Mouse (Mus musculus) embryo, embryonic 10 days (tissue): ENCODE data around the gene Ambn.
"Not testable (repeated sequence)": the region's sequence is repeated elsewhere in the genome, so short reads cannot be mapped to it uniquely, and the experiment has no call there.

Experiments used
- DNase-seq: peaks from one replicate; pipeline ENCODE4 v3.0.0-alpha.2; 2015; ENCODE audit warnings: low spot score

The Ambn gene

GRCm38 (mm10) chr5:88455691-88456090 lies at the start of gene Ambn:
TSS of gene Ambn (plus strand) at chr5:88455991.
- no peak for DNase-seq

DNA sequence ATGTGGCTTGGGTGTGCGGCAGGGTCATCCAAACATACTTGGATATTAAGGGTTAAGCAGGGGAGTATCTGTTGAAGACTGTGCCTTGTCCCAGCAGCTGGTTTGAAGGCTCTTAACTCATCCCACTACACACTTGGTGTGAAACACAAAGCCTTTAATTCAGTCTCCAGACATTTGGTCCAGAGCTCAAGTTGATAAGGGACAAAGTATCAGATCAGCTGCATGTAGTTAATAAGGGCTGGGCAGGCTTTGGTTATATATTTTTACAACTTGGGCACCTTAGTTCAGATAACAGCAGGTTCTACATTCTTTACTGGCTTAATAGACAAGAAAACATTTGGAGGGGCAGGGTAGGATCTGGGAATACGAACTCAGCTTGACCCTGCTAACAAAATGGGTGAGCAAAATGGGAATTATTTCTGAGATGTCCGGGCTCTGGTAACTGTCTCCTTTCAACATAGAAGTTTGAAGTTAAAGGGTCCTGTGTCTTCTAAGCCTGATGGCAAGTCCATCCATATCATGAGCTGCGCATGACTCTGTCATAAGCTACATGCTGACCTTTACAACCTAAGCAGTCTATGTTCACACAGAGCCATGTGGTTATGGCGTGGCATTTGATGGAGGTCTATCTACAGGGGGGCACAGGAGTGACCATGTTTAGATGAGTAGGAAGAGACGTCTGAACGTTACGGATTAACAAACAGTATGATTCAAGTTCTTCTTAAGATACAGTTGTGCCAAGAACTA lies 35.3 kb upstream of the Ambn start:
- no peak for DNase-seq

- DNase-seq, result not testable (repeated sequence)
These were observed 30.9 kb upstream of the Ambn start for GRCm38 (mm10) chr5:88424892-88425291.

DNA sequence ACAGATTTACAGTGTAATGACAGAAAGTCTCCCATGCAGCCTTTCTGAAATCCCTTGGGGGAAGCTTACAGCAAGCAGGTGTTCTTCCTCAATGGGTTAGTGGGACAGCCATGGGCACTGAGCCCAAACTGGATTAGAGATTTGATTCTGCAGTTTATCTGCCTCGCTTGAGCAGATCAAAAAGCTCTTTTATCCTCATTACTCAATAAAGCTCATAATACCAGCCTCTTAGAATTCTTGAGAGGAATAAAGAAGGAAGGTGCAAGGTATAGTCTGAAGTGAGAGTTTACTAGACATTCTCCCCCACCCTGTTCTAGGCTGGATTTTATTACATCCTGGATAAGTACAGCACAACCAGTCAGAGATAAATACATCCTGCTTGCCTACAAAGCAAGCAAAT lies 29.0 kb upstream of the Ambn start:
- no peak for DNase-seq

GRCm38 (mm10) chr5:88467471-88467870 lies 11.7 kb downstream of the Ambn start:
- DNase-seq, result no peak

DNA sequence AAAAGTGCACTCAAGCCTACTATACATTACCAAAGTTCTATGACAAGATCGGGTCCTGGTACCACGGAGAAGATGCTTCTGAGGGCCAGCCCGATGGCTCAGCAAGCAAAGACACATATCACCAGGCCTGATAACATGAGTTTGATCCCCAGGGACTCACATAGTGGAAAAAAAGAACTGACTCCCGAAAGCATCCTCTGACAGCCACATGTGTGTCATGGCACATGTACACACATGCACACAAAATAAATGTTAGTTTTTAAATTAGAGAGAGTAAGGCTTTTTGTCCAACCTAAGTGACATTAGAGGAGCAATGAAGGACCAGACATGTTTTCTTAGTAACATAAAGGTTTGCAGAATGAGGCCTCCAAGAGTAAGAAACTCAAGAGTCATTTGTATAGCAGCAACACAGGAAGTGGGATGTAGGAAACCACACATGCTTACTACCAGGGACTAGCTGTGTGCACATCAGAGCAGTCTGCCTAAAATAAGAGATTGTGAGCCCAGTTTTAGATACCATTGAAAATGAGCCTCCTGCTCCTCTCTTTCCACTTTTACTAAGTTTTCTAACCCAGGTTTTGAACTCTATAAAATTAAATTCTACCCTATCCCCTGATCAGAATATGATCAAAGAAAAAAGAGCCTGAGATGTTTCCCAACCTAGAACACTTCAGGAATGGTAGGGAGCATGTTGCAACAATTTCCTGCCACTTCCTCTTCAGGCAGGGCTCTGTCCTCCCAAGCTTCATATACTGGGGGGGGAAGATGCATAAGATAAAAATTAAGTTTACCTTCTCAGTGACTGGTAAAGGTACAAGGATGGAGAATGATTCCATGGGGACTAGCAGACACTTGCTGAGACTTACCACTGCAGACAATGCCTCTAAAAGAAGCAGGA lies 13.3 kb downstream of the Ambn start:
- no peak for DNase-seq

GRCm38 (mm10) chr5:88487675-88488074 lies 31.9 kb downstream of the Ambn start, which contains the start of gene Enam:
TSS of gene Enam (plus strand) at chr5:88487975.
- no peak for DNase-seq

DNA sequence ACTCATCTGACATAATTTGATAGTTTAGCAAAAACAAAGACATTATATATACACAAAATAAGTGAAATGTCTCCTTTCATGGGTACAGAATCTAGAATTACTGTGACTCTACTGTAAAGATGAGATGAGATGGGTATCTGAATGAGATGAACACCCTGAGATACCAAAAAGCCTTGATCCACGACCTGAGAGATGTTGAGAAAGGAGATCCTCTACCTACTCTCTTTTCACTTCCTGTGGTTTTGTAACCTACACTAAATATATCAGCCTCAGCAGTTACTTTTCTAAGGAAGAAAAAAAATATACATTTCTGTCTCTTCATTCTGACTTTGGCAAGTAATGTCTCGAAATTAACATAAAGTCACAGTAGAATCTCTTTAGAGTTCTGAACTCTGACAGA lies 33.2 kb downstream of the Ambn start:
- DNase-seq, result no peak

GRCm38 (mm10) chr5:88491111-88491510 lies 35.3 kb downstream of the Ambn start:
- no peak for DNase-seq

- no peak for DNase-seq
These were observed 44.0 kb downstream of the Ambn start for GRCm38 (mm10) chr5:88499781-88500180.

GRCm38 (mm10) chr5:88508555-88508954 lies 52.8 kb downstream of the Ambn start:
- no peak for DNase-seq

DNA sequence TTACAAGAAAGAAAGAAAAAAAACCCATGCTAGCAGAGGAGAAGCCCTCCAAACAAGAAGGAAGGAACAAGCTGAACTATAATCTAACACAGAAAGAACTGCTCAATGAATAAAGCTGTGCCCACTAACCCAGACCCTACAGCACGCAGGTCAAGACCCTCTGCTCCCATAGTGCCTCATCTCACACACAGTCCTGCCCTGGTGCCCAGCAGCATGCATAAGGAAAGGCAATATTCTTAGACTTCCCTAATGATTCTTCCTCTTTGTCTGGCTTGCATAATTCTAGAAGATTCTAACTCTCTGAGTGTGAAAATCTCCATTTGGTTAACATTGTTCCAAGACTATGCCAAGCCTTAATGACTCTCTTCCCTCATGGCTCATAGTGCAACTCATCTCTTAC lies 53.2 kb downstream of the Ambn start:
- DNase-seq, result no peak
